Mouse (Mus musculus) forebrain, embryonic 14.5 days (tissue): ENCODE data around the gene Gm44790. TPM values are rescaled to one million over a fixed set of nuclear protein-coding genes. Genes with fewer than 3 reads are reported as not detected.

Experiments used
- ATAC-seq: fragments of 200-750 bp; cut with Nextera tagmentation; 2 replicates; pipeline ENCODE4 v1.8.0; 2017; ENCODE audit warnings: mild to moderate bottlenecking, moderate library complexity
- DNase-seq: peaks from one replicate; pipeline ENCODE4 v3.0.0-alpha.2; 2015; ENCODE audit warnings: low spot score
- H3K27ac ChIP-seq: fragments of 300-500 bp; sonication (generic); 2 replicates; pipeline ENCODE4 v1.5.1; 2014; ENCODE audit warnings: low read depth, mild to moderate bottlenecking, control low read depth, low read length, moderate library complexity
- H3K27me3 ChIP-seq: fragments of 300-500 bp; sonication (generic); replicated peaks from 2 replicates; pipeline ENCODE4 v1.6.1; 2014; ENCODE audit warnings: low read length, control low read depth, mixed read lengths; ENCODE audit not compliant: control insufficient read depth, insufficient read depth
- H3K36me3 ChIP-seq: fragments of 300-500 bp; sonication (generic); 2 replicates; pipeline ENCODE4 v1.6.1; 2014; ENCODE audit warnings: low read length, control low read depth; ENCODE audit not compliant: control insufficient read depth, insufficient read depth
- H3K4me1 ChIP-seq: fragments of 300-500 bp; sonication (generic); 2 replicates; pipeline ENCODE4 v1.6.1; 2014; ENCODE audit warnings: antibody characterized with exemption, low read length, control low read depth; ENCODE audit not compliant: control insufficient read depth, insufficient read depth
- H3K4me2 ChIP-seq: fragments of 300-500 bp; sonication (generic); 2 replicates; pipeline ENCODE4 v1.6.1; 2014; ENCODE audit warnings: mild to moderate bottlenecking, control low read depth, low read length
- H3K4me3 ChIP-seq: fragments of 300-500 bp; sonication (generic); 2 replicates; pipeline ENCODE4 v1.5.1; 2014; ENCODE audit warnings: low read depth, low read length, control low read depth
- H3K9ac ChIP-seq: fragments of 300-500 bp; sonication (generic); 2 replicates; pipeline ENCODE4 v1.6.1; 2014; ENCODE audit warnings: mild to moderate bottlenecking, low read length, control low read depth, moderate library complexity
- H3K9me3 ChIP-seq: fragments of 300-500 bp; sonication (generic); replicated peaks from 2 replicates; pipeline ENCODE4 v1.6.1; 2016; ENCODE audit warnings: low read length, control low read depth, mixed read lengths; ENCODE audit not compliant: control insufficient read depth
- WGBS: fragments of 180-500 bp; shearing (Covaris S2); extraction: QIAGEN DNeasy Blood & Tissue Kit; methylation state at CpG from one replicate; pipeline ENCODE4 v1.1.7; 2014; 5-methylcytosine and 5-hydroxymethylcytosine counted together
- polyA plus RNA-seq: library from polyadenylated mRNA; unstranded; fragments of >200 nt; fragmentation: Nextera tagmentation; extraction: Ambion mirVana; gene quantifications from 2 replicates; pipeline ENCODE4 v1.2.1, GENCODE M21; 2014

Gm44790 gene
- polyA plus RNA-seq, 1 experiment from 2014 or later, result 1.9 TPM

DNA sequence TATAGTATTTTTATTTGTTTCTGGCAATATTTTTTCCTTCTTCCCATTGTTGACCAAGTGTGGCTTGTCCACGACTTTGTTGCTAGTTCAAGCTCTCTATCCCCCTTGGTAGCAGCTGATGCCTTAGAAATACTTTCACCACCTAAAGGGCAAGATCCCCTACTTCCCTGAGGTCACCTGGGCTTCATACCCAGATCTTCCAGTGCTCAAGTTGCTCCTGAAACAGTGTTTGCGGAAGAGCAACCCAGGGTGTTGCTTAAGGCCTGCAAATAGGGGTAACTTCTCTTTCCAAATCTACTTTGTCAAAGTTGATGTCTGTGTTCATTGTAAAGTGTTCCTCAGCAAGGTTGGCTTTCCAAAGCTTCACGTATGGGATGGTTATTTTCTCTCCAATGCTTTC, 7.2 kb upstream of the Gm44790 start:
- WGBS, result 89% methylated on average over 3 of the region's 3 CpGs
- Histone ChIP-seq H3K4me2 (no peak overlapping the region), H3K36me3 (peaks cover 81% of the 10 kb centered on the region), H3K9me3 (no peaks in the 10 kb centered on the region), H3K9ac (no peak overlapping the region), H3K27me3 (no peaks in the 10 kb centered on the region), H3K27ac (no peak overlapping the region), H3K4me1 (no peaks in the 10 kb centered on the region), H3K4me3 (no peak overlapping the region)
- no peak for ATAC-seq
- no peak for DNase-seq

DNA sequence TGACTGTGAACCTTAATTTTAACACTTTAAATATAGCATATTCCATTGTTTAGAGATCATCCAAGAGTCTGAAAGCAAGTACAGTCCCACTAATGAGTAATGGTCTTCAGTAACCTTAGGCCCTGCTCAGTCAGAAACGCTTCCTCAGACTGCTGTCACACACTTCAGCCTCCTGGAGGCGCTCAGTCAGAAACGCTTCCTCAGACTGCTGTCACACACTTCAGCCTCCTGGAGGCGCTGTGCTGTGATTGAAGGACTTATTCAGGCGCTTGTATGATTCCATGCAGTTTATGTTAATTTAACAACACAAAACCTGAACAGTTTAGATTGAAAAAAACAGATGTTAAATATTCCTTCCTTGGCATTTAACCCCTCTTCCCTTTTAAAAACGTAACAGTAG, 6.0 kb upstream of the Gm44790 start:
- WGBS, result 73% methylated on average over 6 of the region's 6 CpGs
- DNase-seq (no peak), ATAC-seq (no peak)
- Histone ChIP-seq H3K36me3 (peaks cover 82% of the 10 kb centered on the region), H3K9ac (no peak overlapping the region), H3K9me3 (no peaks in the 10 kb centered on the region), H3K4me3 (no peak overlapping the region), H3K4me1 (no peaks in the 10 kb centered on the region), H3K27ac (no peak overlapping the region), H3K4me2 (no peak overlapping the region), H3K27me3 (no peaks in the 10 kb centered on the region)

DNA sequence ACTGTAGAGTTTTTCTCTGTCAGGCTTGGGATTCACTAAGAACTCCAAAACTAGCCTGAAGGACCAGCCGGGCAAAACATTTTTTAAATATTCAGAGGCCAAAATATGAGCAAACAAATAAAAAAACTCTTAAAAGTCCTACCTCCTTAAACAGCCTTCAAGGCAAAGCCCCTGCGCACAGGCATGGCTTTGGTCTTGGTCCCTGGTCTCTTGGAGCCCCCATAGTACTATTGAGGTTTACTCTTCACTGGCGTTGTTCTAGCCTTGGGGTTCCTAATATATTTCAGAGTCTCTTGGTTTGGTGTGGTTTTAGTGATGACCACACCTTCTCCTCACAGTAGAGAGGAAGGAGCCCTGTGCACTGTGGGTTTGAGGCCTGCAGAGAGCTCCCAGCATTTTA, 5.1 kb downstream of the Gm44790 start:
- no peak overlapping the region for H3K4me2 ChIP-seq
- WGBS, result 97% methylated on average over 3 of the region's 3 CpGs
- H3K36me3 ChIP-seq, result peaks cover 91% of the 10 kb centered on the region

DNA sequence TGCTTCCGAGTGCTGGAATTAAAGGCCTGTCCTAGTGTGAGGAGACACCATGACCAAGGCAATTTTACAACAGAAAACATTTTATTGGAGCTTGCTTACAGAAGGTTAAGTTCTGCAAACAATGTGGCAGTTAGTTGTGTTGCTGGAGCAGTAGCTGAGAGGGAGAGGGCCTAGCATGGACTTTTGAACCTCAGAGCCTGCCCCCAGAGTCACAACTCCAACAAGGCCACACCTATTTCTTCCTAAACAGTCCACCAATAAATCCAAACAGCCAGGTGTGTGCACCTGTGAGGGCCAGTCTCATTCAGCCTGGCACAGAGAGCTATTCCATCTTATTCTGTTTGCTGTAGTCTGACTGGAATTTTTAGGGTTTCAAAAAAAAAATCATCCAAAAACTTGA, 7.2 kb downstream of the Gm44790 start:
- Histone ChIP-seq H3K9ac (no peak overlapping the region), H3K27me3 (no peaks in the 10 kb centered on the region), H3K36me3 (peaks cover 74% of the 10 kb centered on the region), H3K4me3 (no peak overlapping the region), H3K9me3 (no peaks in the 10 kb centered on the region), H3K4me1 (no peaks in the 10 kb centered on the region), H3K4me2 (no peak overlapping the region), H3K27ac (no peak overlapping the region)
- no peak for ATAC-seq
- no peak for DNase-seq
- 95% methylated on average over 1 of the region's 1 CpGs for whole genome bisulfite sequencing

More for the DNA sequence above, 5.1 kb downstream of the Gm44790 start:
- Histone ChIP-seq H3K27me3 (no peaks in the 10 kb centered on the region), H3K9ac (no peak overlapping the region), H3K9me3 (no peaks in the 10 kb centered on the region), H3K27ac (no peak overlapping the region), H3K4me3 (no peak overlapping the region), H3K4me1 (no peaks in the 10 kb centered on the region)
- DNase-seq, result no peak
- ATAC-seq, result no peak

DNA sequence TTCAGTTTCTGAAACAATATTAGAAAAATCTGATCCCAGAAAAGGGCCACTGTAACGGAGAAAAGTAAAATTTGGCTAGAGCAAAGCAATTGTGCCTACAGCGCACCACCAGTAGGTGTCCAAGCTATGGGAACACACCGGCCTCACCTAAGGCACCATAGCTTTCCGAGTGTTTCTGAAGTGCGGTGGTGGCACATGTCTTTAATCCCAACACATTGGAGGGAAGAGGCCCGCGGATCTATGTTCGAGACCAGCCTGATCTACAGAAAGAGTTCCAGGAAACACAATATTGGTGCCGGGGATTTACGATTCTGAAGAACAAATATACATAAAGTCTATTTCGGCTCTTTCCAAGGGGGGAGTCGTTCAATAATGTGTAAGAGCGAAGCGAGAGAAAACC, 11.3 kb downstream of the Gm44790 start:
- WGBS, result 3% methylated on average over 14 of the region's 14 CpGs
- Histone ChIP-seq H3K4me1 (no peaks in the 10 kb centered on the region), H3K4me3 (peak overlapping the region; percentile 83), H3K36me3 (peaks cover 39% of the 10 kb centered on the region), H3K4me2 (peak overlapping the region; percentile 79), H3K9ac (peak overlapping the region; percentile 86), H3K27me3 (no peaks in the 10 kb centered on the region), H3K9me3 (no peaks in the 10 kb centered on the region), H3K27ac (peak overlapping the region; percentile 87)
- DNase-seq (peak; percentile 51), ATAC-seq (peak; percentile 28; the same call in 1 of the 2 replicates)

DNA sequence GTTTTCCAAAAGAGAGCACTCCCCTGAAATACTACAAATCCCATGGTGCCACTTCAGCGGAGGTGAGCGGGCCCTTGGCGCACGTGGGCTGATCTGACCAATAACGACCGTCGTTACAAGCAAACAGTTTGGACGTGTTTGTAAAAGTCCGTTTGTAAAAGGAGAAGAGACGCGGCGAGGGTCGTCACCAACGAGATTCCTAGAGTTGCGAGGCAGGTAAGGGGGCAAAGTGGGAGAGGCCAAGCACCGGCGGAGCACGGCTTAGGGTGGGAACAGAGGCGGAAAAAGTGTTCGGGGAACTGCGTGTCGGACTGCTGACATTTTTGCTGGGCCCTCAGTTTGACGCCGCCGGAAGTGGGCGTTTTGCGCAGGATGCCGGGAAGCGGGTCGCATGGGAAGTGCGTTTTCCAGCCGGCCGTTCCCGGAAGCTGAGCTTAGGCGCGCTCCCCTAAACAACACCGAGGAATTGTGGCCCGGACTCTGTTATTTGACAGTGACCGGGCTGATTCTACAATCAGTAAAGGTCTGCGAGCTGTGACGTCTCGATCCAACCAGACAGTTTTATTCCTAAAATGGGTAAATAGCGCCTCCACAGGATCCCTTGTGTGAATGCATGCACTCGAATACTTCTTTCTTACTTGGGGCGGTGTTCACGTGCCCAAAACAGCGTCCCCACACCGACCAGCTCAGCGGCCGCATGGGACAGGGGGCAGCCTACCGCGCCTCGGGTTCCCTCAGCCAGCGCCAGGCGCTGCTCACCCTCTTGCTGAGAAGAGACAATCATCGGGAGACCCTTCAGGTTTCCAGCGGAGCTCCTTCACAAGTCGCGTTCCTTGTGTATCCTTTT, 12.0 kb downstream of the Gm44790 start, which contains the start of gene C87436:
Gene C87436, plus strand, starts transcription at position 103 of the 847 bp plus-strand sequence.
- ATAC-seq, result peak; percentile 96
- WGBS, result under 1% methylated on average over 59 of the region's 59 CpGs
- H3K27ac ChIP-seq, result peak within 1 kb of the TSS; percentile 87

DNA sequence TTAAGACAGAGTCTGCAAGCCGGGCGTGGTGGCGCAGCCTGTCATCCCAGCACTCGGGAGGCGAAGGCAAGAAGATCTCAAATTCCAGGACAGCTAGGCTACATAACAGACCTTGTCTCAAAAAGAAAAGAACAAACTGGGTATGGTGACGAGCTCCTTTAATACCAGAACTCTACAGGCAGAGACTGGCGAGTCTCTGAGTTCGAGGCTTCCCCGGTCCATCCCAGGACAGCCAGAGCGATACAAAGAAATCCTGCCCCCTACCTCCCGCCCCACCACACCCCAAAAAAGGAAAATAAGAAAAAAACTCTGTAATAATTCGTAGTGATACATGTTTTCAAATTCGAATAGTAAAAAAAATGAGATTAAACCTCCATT, 12.7 kb downstream of the Gm44790 start:
- no peak for ATAC-seq

More for the DNA sequence above, 12.0 kb downstream of the Gm44790 start, which contains the start of gene C87436:
- Histone ChIP-seq H3K4me1 (no peaks in the 10 kb centered on the region), H3K9me3 (no peaks in the 10 kb centered on the region), H3K9ac (peak within 1 kb of the TSS; percentile 86), H3K4me3 (peak within 1 kb of the TSS; percentile 83), H3K36me3 (peaks cover 33% of the 10 kb centered on the region), H3K4me2 (peak within 1 kb of the TSS; percentile 79), H3K27me3 (no peaks in the 10 kb centered on the region)
- DNase-seq, result peak; percentile 97

DNA sequence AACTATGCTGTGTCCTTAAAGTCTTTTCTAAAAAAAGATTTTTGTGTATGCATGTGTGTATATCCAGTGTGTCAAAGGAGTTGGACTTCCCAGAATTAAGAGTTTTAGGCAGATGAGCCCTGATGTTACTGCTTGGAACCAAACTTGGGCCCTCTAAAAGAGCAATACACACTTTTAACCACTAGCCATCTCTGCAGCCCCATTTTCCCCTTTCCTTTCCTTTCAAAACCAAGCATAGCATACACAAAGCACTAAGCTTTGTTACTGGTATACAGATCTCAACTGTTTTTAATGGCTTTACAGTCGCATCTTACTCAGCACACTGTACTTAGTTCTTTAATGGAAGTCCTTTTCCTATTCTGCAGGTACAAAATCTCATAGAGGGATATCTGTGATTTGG, 13.1 kb downstream of the Gm44790 start:
- Histone ChIP-seq H3K27me3 (no peaks in the 10 kb centered on the region), H3K4me3 (peak overlapping the region; percentile 83), H3K4me2 (peak overlapping the region; percentile 79), H3K27ac (no peak overlapping the region), H3K9ac (peak overlapping the region; percentile 86), H3K9me3 (no peaks in the 10 kb centered on the region), H3K36me3 (peaks cover 33% of the 10 kb centered on the region), H3K4me1 (no peaks in the 10 kb centered on the region)
- no peak for DNase-seq
- ATAC-seq, result no peak
- 95% methylated on average over 1 of the region's 1 CpGs for WGBS

More for the DNA sequence above, 12.7 kb downstream of the Gm44790 start:
- H3K27me3 ChIP-seq, result no peaks in the 10 kb centered on the region
- peaks cover 33% of the 10 kb centered on the region for H3K36me3 ChIP-seq
- H3K9ac ChIP-seq, result peak overlapping the region; percentile 86
- no peaks in the 10 kb centered on the region for H3K9me3 ChIP-seq
- peak overlapping the region; percentile 87 for H3K27ac ChIP-seq
- H3K4me2 ChIP-seq, result peak overlapping the region; percentile 79
- DNase-seq, result no peak
- no peaks in the 10 kb centered on the region for H3K4me1 ChIP-seq
- 3% methylated on average over 13 of the region's 13 CpGs for whole genome bisulfite sequencing
- H3K4me3 ChIP-seq, result peak overlapping the region; percentile 83

DNA sequence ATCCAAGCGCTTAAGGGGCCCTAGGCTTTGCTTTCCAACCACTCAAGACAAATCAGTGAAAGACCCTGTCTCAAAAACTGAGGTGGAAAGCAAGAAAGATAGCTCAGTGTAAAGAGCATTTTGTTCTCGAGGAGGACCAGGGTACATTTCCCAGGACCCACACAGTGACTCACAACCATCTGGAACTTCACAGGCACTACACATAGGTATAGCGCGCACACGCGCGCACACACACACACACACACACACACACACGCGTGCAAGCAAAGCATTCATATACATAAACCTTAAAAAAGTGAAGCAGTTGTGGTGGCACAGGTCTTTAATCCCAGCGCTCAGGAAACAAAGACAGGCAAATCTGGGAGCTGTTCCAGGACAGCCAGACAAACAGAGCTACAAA, 15.1 kb downstream of the Gm44790 start:
- Histone ChIP-seq H3K9ac (no peak overlapping the region), H3K36me3 (peaks cover 29% of the 10 kb centered on the region), H3K27me3 (no peaks in the 10 kb centered on the region), H3K27ac (no peak overlapping the region), H3K4me1 (no peaks in the 10 kb centered on the region), H3K9me3 (no peaks in the 10 kb centered on the region), H3K4me3 (no peak overlapping the region), H3K4me2 (no peak overlapping the region)
- 91% methylated on average over 10 of the region's 10 CpGs for WGBS
- DNase-seq, result no peak
- ATAC-seq, result no peak
